Mouse (Mus musculus) fibroblast of lung, adult 2 months (primary cell): ENCODE data around the gene Aifm2.
A peak's percentile ranks its signal among the peaks of the same experiment; 100 is the strongest.

Experiments used
- DNase-seq: peaks from one replicate; pipeline ENCODE4 v3.0.0-alpha.2; 2011; ENCODE audit warnings: low read depth

Aifm2 gene

DNA sequence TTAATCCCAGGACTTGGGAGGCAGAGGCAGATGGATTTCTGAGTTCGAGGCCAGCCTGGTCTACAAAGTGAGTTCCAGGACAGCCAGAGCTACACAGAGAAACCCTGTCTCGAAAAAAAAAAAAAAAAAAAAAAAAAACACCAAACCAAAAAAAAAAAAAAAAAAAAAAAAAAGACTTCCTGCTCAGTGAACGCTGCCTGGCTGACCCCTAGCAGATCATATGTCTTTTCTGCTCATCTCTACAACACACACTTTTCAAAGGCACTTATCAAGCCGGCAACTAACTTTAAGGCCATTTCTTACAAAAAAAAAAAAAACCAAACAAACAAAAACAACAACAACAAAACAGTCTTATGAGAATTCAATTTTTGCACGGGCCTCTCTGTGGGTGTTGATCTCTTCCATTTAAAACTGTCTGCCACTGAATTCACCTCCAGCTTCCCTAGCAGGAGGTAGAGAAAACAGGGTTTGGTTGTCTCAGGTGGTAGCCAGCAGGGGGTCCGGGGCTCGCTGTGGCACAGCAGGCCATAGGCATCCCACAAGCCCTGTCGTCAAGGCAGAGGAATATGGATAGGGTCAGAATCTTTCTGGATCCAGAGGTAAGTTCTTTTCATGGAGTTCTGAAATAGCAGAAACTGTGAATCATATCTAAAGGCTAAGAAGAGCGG lies 66.5 kb downstream of the Aifm2 start:
- no peak for DNase-seq

GRCm38 (mm10) chr10:61782799-61783611 lies 67.9 kb downstream of the Aifm2 start:
- peak; percentile 30 for DNase-seq

- DNase-seq = no peak
Observed at GRCm38 (mm10) chr10:61783621-61784251, 68.7 kb downstream of the Aifm2 start, which contains the start of gene H2afy2. TSS of gene H2afy2 (minus strand) at chr10:61784147.

DNA sequence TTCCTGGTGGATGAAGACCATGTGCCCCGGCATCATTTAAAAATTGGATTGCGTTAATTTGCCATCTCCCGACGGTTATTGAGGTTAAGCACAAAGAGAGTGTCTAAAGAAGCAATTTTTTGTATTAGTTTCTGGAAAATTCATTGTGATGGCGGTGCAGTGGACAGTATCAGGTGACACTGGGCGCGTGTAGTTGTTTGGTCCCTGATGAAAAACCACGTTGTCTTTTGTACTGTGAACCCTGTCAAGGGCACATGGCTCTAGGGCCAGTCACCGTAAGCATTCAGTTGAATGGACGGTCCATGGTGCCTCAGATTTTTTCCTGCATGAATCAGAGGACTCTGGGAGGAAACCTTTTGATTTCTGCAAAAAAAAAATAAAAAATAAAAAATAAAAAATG lies 69.4 kb downstream of the Aifm2 start:
- no peak for DNase-seq

GRCm38 (mm10) chr10:61787541-61788313 lies 72.7 kb downstream of the Aifm2 start:
- DNase-seq = no peak

DNA sequence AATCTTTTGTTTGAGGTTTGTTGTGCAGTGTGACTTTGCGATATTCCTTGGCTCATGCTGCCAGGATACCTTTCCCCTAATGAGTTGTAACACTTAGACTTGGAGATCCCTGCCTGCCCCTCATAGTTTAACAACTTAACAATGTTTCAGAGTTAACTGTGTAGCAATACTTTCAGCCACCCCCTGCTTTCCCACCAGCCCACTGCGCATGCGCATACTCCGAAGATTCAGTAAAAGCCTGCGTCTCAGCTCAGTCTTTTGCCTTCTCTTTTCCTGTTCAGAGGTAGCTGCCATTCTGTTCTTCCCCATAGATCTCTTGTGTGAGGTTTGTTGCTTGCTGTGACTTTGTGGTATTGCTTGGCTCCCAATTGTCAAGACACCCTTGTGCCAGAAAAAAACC lies 73.4 kb downstream of the Aifm2 start:
- DNase-seq = no peak
